Mouse (Mus musculus) forebrain, embryonic 13.5 days (tissue): Measurements from ENCODE around the gene Defb39. TPM values are rescaled to one million over a fixed set of nuclear protein-coding genes. Genes with fewer than 3 reads are reported as not detected.

Experiments
- ATAC-seq: fragments of 200-750 bp; cut with Nextera tagmentation; 2 replicates; pipeline ENCODE4 v1.8.0; 2017
- H3K27ac ChIP-seq: fragments of 300-500 bp; sonication (generic); 2 replicates; pipeline ENCODE4 v1.5.1; 2015; ENCODE audit warnings: inconsistent platforms, mild to moderate bottlenecking, moderate library complexity
- H3K27me3 ChIP-seq: fragments of 300-500 bp; sonication (generic); 2 replicates; pipeline ENCODE4 v1.6.1; 2015; ENCODE audit warnings: mild to moderate bottlenecking, inconsistent platforms
- H3K36me3 ChIP-seq: fragments of 300-500 bp; sonication (generic); 2 replicates; pipeline ENCODE4 v1.6.1; 2015; ENCODE audit warnings: mild to moderate bottlenecking, inconsistent platforms; ENCODE audit not compliant: poor library complexity, severe bottlenecking
- H3K4me1 ChIP-seq: fragments of 300-500 bp; sonication (generic); 2 replicates; pipeline ENCODE4 v1.6.1; 2015; ENCODE audit warnings: inconsistent platforms
- H3K4me2 ChIP-seq: fragments of 300-500 bp; sonication (generic); 2 replicates; pipeline ENCODE4 v1.6.1; 2015; ENCODE audit warnings: inconsistent platforms, mild to moderate bottlenecking, moderate library complexity
- H3K4me3 ChIP-seq: fragments of 300-500 bp; sonication (generic); 2 replicates; pipeline ENCODE4 v1.5.1; 2015; ENCODE audit warnings: mild to moderate bottlenecking, inconsistent platforms
- H3K9ac ChIP-seq: fragments of 300-500 bp; sonication (generic); 2 replicates; pipeline ENCODE4 v1.6.1; 2015; ENCODE audit warnings: mild to moderate bottlenecking, inconsistent platforms
- H3K9me3 ChIP-seq: fragments of 300-500 bp; sonication (generic); replicated peaks from 2 replicates; pipeline ENCODE4 v1.6.1; 2016; ENCODE audit warnings: inconsistent platforms
- WGBS: fragments of 180-500 bp; shearing (Covaris S2); methylation state at CpG from one replicate; pipeline ENCODE4 v1.1.7; 2015; 5-methylcytosine and 5-hydroxymethylcytosine counted together
- polyA plus RNA-seq: library from polyadenylated mRNA; unstranded; fragments of >200 nt; fragmentation: Nextera tagmentation; extraction: Ambion mirVana; gene quantifications from 2 replicates; pipeline ENCODE4 v1.2.1, GENCODE M21; 2015

Defb39 gene
- not detected in 2 replicates for polyA plus RNA-seq

- no peaks in the 10 kb centered on the region for H3K4me1 ChIP-seq
- H3K27me3 ChIP-seq, result no peaks in the 10 kb centered on the region
- H3K9me3 ChIP-seq, result peaks cover 11% of the 10 kb centered on the region
Observed at GRCm38 (mm10) chr8:19064710-19065109, at the start of gene Defb39. Gene Defb39 (minus strand): TSS chr8:19064810.

GRCm38 (mm10) chr8:19066013-19066412 lies 1.4 kb upstream of the Defb39 start:
- Histone ChIP-seq H3K9me3 (peaks cover 11% of the 10 kb centered on the region), H3K4me3 (no peak overlapping the region), H3K27ac (no peak overlapping the region), H3K27me3 (no peaks in the 10 kb centered on the region), H3K36me3 (no peaks in the 10 kb centered on the region), H3K9ac (no peak overlapping the region), H3K4me2 (no peak overlapping the region), H3K4me1 (no peaks in the 10 kb centered on the region)
- WGBS, result 83% methylated on average over 2 of the region's 2 CpGs
- no peak for ATAC-seq

More at GRCm38 (mm10) chr8:19064710-19065109, at the start of gene Defb39:
- Histone ChIP-seq H3K9ac (no peak within 1 kb of the TSS), H3K27ac (no peak within 1 kb of the TSS), H3K4me2 (no peak within 1 kb of the TSS), H3K36me3 (no peaks in the 10 kb centered on the region), H3K4me3 (no peak within 1 kb of the TSS)
- no peak for ATAC-seq
- 70% methylated on average over 1 of the region's 1 CpGs for WGBS

GRCm38 (mm10) chr8:19062891-19063290 lies 1.7 kb downstream of the Defb39 start:
- no peaks in the 10 kb centered on the region for H3K36me3 ChIP-seq
- no peak overlapping the region for H3K4me2 ChIP-seq
- no peak overlapping the region for H3K27ac ChIP-seq
- no peak for ATAC-seq
- no peaks in the 10 kb centered on the region for H3K27me3 ChIP-seq
- no peak overlapping the region for H3K9ac ChIP-seq
- H3K4me1 ChIP-seq, result no peaks in the 10 kb centered on the region
- no peak overlapping the region for H3K4me3 ChIP-seq
- H3K9me3 ChIP-seq, result peaks cover 11% of the 10 kb centered on the region

GRCm38 (mm10) chr8:19045242-19045641 lies 19.4 kb downstream of the Defb39 start:
- WGBS, result 93% methylated on average over 14 of the region's 14 CpGs

GRCm38 (mm10) chr8:19026466-19026865 lies 38.1 kb downstream of the Defb39 start, which contains the start of gene Defb38:
Gene Defb38 (minus strand): TSS chr8:19026566.
- 95% methylated on average over 1 of the region's 1 CpGs for WGBS
- Histone ChIP-seq H3K27ac (no peak within 1 kb of the TSS), H3K36me3 (no peaks in the 10 kb centered on the region)

More at GRCm38 (mm10) chr8:19045242-19045641, 19.4 kb downstream of the Defb39 start:
- H3K36me3 ChIP-seq, result no peaks in the 10 kb centered on the region
- no peaks in the 10 kb centered on the region for H3K27me3 ChIP-seq
- no peak overlapping the region for H3K27ac ChIP-seq
- ATAC-seq, result no peak
- no peak overlapping the region for H3K4me3 ChIP-seq
- peaks cover 4% of the 10 kb centered on the region for H3K9me3 ChIP-seq
- H3K4me1 ChIP-seq, result no peaks in the 10 kb centered on the region
- H3K9ac ChIP-seq, result no peak overlapping the region
- H3K4me2 ChIP-seq, result no peak overlapping the region

More at GRCm38 (mm10) chr8:19026466-19026865, 38.1 kb downstream of the Defb39 start, which contains the start of gene Defb38:
- Histone ChIP-seq H3K4me3 (no peak within 1 kb of the TSS), H3K9me3 (no peaks in the 10 kb centered on the region), H3K4me1 (no peaks in the 10 kb centered on the region), H3K27me3 (no peaks in the 10 kb centered on the region), H3K4me2 (no peak within 1 kb of the TSS), H3K9ac (no peak within 1 kb of the TSS)
- ATAC-seq, result no peak

Other genes with a start within 250 kb of the Defb39 start
- not detected in 2 replicates for gene Defb40, start 86.6 kb downstream of the Defb39 start, polyA plus RNA-seq
- gene Defb37, start 73.8 kb downstream of the Defb39 start, polyA plus RNA-seq, result not detected in 2 replicates
- gene Defb38, start 38.2 kb downstream of the Defb39 start, polyA plus RNA-seq, result not detected in 2 replicates
- not detected in 2 replicates for gene Defb12, start 50.0 kb upstream of the Defb39 start, polyA plus RNA-seq
- not detected in 2 replicates for gene Defb34, start 58.9 kb upstream of the Defb39 start, polyA plus RNA-seq
- not detected in 2 replicates for gene Gm45826, start 76.0 kb upstream of the Defb39 start, polyA plus RNA-seq
- not detected in 2 replicates for gene Defb14, start 129.5 kb upstream of the Defb39 start, polyA plus RNA-seq
- gene Defb4, start 133.9 kb upstream of the Defb39 start, polyA plus RNA-seq, result not detected in 2 replicates
- not detected in 2 replicates for gene Defb6, start 160.7 kb upstream of the Defb39 start, polyA plus RNA-seq
- not detected in 2 replicates for gene Defb46, start 175.1 kb upstream of the Defb39 start, polyA plus RNA-seq
- gene Defb5, start 182.8 kb upstream of the Defb39 start, polyA plus RNA-seq, result not detected in 2 replicates
- gene Defb3, start 228.6 kb upstream of the Defb39 start, polyA plus RNA-seq, result not detected in 2 replicates